Mouse (Mus musculus) adrenal gland, postnatal 36 days (tissue): ENCODE measurements at regions not wholly inside any gene's neighbourhood (a gene's known extent, or its start where the extent isn't known, plus 50 kb on each side); places are given as distances from the start of the nearest gene placed in this dataset.

ENCODE experiments used
- DNase-seq, 2 experiments: peaks; one replicate each; pipeline ENCODE4 v3.0.0; 2021; ENCODE audit warnings: mixed read lengths in 1 of 2

DNA sequence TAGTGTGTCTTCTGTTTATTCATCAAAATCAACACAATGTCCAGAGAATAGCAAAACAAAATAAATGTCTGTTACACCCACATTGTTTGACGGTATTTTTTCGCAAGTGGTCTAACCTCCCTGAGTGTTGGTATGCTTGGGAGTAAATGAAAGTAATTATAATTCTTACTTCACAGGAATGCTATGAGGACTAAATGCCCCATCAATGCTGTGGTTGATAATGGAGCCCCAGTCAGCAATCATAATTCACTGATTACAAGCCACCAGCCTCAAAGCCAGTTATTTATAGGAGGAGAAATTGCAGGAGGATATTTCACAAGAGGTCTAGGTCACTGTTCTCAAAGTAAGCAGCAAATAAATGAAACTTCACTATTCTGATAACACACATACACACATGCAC lies 129.6 kb upstream of the Hand2 start:
- DNase-seq, result no peak

DNA sequence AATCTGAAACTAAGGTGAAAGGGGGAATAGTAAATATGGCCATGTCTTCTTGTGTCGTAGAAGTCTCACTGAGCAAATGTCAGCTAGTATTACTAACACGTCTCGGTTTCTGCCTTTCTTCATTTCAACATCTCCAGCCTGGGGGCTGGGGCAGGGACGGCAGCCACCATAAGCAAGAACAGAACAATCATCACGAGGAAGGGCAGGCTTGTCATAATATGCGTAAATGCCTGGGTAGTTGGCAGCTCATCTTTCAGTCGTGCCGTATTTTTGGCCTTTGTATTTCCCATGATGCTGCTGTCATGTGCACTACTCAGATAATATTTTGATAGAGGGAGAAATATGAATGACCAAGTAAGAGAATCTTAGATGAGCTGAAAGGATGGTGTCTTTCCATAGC lies 120.5 kb upstream of the Hand2 start:
- DNase-seq, result no peak

DNA sequence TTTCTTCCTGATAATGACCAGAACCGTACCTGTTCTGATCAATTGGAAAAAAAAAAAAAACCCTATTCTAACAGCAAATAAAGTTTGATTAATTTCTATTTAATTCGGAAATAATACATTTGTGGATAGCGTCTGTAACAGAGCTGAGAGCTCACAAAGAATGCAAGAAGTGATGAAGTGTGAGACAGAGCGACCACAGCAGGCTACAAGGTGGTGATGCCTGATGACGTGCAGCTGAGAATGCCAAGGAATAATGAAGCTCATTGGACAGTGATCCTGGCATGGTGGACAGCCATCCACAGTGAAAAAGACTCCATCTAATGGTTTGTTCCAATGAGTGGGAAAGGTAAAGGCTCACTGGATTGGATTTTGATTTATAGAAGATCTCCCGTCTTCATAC lies 111.2 kb upstream of the Hand2 start:
- no peak for DNase-seq

DNA sequence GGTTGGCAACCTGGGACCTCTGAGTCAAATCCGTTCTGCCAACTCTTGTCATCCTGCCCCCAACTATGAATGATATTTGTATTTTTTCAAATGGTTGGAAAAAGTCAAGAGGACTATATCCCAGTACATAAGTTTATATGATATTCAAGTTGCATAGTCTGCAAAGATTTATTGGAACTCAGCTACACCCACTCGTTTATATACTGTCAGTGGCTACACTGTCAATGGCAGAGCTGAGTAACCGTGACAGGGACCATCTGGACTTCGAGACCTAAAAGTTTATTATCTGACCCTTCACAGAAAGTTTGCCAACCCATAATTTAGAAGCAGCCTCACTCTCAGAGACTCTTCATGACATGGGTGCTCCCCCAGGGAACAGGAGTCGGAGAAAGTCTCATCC lies 107.7 kb upstream of the Hand2 start:
- DNase-seq, result no peak

DNA sequence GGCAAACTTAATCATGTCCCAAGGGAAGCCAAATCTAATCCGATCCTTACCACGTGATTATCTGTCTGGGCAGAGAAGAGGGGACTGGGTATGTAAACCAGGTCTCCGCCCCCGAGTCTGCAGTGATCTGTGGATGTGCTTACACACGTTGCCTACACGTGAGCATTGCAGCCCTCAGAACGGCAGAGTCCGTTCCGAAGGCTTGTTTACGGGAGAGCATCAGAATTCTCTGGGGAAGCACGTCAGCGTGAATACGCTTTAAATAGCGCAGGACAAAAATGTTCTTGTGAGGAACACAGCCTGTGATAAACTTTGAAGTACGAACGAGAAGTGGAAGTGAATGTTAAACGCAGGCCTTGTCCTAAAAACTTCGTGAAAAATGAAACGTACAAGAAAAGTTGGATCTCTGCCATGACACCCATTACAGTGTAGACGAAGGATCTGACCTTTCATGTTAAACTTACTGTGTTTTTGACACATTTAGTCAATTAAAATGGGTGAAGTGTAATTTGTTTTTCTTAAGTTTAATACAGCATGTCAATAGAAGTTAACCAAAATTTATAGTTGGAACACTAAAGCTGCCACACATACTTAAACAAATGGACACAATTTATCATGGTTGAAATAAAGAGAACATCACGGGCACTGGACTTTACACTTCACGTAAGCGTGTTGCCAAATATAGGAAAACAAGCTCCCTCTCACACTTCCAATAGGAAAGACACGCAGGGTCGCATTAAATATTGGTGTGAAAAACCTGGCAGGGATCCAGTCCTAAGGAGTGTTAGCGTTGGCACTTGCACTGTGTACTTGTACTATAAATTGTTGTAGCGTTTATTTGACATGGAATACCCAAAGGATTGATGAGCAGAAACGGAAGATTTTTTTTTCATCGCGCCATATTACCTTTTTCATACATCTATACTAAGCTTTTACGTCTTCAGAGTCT lies 106.5 kb upstream of the Hand2 start:
- no peak for DNase-seq

DNA sequence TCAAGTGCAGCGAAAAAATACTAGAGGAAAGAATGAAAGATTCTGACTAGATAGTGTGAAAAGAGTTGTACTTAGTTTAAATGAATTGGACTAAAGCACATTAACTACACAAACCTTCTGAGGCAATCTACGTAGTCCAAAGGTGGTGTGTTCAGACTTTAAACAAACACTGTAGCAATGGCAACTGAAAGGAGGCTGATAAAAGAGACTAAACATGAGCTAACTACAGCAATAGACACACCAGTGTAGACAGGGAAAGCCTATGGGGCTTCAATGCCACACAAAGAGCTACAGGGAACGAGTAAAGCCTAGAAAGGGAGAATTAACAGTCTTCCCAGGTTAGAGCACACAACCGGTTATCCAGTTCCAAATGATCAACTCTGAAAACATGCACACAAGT lies 90.2 kb upstream of the Hand2 start:
- no peak for DNase-seq

DNA sequence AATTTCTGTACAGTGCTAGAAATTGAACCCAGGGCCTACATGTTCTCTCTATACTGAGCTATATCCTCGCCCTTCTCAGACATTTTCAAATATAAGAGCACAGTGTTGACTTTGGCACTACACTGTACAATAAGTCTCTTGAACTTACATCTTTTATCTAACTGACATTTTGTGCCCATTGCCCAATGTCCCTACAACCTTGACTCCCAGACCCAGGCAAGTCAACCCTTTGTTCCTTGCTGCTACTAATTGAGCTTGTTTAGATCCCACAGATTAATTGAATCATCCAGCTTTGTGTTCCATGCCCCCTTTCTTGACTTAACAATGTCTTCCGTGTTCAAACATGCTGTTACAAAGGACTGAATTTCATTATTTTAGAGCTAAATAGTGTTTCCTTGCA lies 78.5 kb upstream of the Hand2 start:
- DNase-seq, result peak; percentile 7 to 38

DNA sequence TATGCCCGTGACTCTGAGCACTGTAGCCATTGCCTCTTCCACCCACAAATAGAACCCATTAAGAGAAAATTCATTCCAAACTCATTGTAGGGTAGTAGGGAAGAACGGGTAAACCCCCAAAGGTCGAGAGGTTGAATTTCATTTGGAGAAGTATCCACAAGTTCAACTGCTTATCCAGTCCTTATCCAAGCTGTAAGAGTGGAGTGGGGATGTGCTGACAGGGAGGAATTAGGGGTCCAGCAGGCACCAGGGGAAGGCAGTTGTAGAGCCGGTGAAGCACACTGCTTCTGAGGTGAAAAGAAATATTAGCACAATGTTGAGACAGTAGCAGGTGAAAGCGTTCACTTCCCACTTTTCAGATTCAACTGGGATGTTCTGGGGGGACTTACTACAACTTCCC lies 71.7 kb upstream of the Hand2 start:
- DNase-seq, result no peak
